Mouse (Mus musculus) mesoderm, embryonic 11.5 days (tissue): ENCODE measurements around the gene 6820408C15Rik.

Source experiments
- DNase-seq: peaks from one replicate; pipeline ENCODE4 v3.0.0-alpha.2; 2012; ENCODE audit warnings: low read depth, low spot score

The 6820408C15Rik gene

DNA sequence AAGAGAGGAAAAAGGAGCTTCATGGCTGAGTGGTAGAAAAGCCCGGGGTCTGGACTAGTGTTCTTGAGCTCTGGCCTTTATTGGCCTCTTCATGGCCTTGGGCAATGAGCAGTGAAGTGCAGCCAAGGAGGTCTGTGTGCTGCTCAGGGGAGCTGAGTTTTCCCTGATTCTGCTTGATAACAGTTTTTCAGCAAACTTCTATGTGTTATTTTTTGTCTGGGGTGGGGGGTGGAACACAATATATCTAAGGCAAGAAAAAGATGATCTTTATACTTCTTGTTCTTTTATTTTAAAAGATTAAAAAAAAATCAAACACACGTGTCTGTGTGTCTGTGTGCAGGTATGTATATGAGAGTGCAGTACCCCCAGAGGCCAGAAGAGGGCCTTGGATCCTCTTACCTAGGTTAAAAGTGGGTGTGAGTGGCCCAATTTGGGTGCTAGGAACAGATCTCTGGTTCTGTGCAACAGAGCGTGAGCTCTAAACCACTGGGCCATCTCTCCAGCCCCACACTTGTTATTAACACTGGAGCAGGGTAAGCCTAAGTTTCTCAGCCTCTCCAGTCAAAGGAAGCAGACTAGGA is 49.3 kb downstream of the 6820408C15Rik start, which contains the start of gene Defb23:
Defb23 (minus strand) TSS at position 51 of the 581 bp plus-strand sequence.
- DNase-seq: no peak

DNA sequence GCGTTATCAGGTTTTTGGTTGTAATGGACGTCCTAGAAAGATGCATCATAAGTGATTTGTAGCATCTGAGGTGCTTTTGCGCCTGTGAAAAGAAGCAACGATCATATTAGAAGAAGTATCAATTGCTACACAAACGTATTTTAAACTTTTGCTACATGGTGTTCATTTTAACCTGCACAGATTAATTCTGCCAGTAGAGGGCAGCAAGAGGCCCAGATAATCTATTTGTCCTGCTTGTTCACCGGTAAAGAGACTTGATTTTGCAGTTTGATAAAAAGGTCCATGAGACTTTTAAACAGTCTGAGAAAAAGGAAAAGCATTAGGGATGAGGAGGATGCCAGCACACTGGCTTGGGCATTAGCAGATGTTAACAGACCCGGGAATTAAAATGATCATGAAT is 55.6 kb downstream of the 6820408C15Rik start:
- DNase-seq: peak; percentile 59

DNA sequence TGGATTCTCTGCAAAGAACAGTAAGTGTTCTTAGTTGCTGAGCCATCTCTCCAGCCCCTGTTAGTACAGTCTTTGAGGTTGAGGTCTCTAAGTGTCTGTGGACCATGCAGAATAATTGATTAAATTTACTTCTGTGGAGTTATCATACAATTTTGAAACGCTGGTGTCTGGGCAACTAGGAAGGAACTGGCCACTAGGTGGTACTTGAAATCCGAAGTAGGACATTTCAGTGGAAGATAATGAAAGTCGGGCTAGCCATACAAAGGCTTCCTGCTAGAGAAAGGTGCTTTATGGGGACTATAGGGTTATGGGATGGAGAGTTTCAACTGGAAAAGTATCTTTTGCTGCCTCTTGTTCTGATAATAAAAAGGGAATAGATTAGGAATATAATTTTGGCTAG is 57.0 kb downstream of the 6820408C15Rik start:
- no peak for DNase-seq

DNA sequence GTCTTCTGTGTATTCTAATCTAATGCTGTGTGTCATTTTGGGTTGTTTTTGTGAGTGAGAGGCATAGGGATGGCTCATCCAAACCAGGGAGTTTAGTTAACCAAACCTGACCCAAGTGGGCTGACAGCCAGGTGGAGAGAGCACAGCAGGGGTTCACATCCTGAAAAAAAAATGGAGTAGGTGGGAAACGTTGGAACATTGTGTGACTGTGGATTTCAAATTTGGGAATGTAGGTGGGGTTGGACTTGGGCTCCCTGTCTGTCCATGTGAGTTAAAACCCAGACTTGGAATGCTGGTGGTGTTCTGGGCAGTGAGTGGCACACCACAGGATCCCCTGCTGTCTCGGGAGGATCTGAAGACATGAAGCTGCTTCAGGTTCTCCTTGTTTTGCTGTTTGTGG is 61.4 kb downstream of the 6820408C15Rik start, which contains the start of gene Defb20:
Defb20 (plus strand) TSS at position 301 of the 400 bp plus-strand sequence.
- DNase-seq: no peak

DNA sequence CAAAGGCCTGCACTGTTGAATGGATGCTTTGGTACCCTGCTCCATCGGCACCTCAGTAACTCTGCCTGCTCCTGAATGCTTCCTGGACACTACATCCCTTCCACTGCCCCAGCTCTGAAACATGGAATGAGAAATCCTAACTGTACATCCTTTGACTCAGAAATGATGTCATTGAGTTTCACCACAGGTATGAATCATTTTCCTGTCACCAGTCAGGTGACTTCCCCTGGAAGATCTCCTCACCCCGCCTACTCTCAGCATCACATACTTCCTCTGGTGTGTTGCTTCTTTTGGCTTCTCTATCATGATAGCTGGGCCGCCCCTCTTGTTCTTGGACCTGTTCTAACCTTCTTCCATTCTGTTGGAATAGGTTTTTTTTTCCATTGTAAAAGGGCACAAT is 65.5 kb downstream of the 6820408C15Rik start:
- DNase-seq: no peak

DNA sequence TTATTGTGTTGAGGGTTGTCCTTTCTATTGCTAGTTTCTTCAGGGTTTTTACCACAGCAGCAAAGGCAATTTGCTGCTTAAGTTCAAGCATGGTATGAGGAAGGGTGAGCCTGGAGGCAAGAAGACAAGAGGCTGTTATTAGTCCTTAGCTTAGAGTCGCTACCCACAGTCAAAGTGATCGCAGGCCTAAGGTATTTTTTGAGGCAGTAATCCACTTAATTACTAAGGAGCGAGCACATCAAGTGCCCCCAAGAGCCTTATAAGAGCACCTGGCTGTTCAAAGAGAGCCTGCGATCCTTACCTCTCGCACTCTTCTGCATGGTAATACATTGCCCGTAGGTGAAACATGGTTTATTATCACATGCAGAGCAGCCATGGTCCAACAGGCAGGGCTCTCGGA is 66.3 kb downstream of the 6820408C15Rik start:
- no peak for DNase-seq

DNA sequence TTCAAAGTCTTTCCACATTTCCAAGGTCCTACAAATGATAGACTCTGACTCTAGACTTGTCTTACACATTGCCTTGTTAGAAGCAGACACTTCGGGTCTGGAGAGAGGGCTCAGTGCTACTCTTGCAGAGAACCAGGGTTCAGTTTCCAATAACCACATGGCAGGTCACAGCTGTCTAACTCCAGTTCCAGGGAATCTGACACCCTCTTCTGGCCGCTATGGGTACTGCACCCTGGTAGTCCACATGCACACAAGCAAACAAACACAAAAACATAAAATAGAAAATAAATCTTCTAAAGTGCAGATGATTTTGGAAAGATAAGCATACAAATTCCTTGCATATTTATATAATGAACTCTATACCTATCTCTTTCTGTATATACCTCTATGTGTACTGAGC is 71.6 kb downstream of the 6820408C15Rik start:
- DNase-seq: peak; percentile 9

DNA sequence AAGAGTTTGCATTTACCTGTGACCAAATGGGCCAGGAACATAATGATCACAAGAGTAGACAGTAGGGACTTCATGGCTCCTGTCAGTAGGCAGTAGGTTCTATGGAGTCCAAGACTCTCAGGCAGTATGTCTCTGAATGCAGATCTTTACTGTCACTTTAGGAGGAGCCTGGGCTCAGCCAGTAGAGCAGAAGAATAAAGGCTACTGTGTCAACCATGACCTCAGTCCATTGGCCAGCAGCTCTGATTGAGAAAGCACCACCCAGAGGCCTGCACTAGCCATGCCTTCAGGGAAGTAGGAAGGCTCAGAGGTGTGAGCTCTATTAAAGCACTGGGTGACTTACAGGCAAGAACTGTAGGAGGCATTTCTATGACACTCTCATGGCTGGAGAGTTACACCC is 74.7 kb downstream of the 6820408C15Rik start, which contains the start of gene Defb22:
Defb22 (minus strand) TSS at position 101 of the 400 bp plus-strand sequence.
- DNase-seq: no peak

DNA sequence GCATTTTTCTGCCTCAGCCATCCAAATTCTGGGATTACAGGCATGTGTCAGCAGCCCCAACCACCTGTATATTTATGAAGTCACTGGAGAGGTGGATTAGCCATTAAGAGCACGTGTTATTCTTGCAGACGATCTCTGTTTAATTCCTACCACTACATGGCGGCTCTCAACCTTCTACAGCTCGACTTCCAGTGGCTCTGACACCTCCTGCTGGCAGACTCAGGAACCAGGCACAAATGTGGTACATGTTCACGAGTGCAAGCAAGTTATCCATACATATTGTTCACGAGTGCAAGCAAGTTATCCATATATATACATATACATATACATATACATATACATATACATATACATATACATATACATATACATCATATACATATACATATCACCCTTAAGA is 77.8 kb downstream of the 6820408C15Rik start:
- DNase-seq: no peak
